Mouse (Mus musculus) neural tube, embryonic 11.5 days (tissue): Measurements from ENCODE around the gene Ccr2. TPM values are rescaled to one million over a fixed set of nuclear protein-coding genes. Genes with fewer than 3 reads are reported as not detected.
"Not testable (repeated sequence)": the region's sequence is repeated elsewhere in the genome, so short reads cannot be mapped to it uniquely, and the experiment has no call there.

Source experiments
- ATAC-seq: fragments of 200-750 bp; cut with Nextera tagmentation; 2 replicates; pipeline ENCODE4 v1.8.0; 2017; ENCODE audit warnings: moderate number of reproducible peaks, mild to moderate bottlenecking, moderate TSS enrichment, moderate library complexity; ENCODE audit not compliant: insufficient read depth, low FRiP score, low TSS enrichment
- DNase-seq: peaks from one replicate; pipeline ENCODE4 v3.0.0-alpha.2; 2015; ENCODE audit warnings: low spot score
- H3K27ac ChIP-seq: fragments of 300-500 bp; sonication (generic); 2 replicates; pipeline ENCODE4 v1.5.1; 2014; ENCODE audit warnings: low read depth, mild to moderate bottlenecking, low read length
- H3K27me3 ChIP-seq: fragments of 300-500 bp; sonication (generic); 2 replicates; pipeline ENCODE4 v1.6.1; 2014; ENCODE audit warnings: mild to moderate bottlenecking, low read length, mixed read lengths; ENCODE audit not compliant: control insufficient read depth, insufficient read depth
- H3K36me3 ChIP-seq: fragments of 300-500 bp; sonication (generic); 2 replicates; pipeline ENCODE4 v1.6.1; 2014; ENCODE audit warnings: mild to moderate bottlenecking, low read length, moderate library complexity, mixed read lengths; ENCODE audit not compliant: control insufficient read depth, insufficient read depth
- H3K4me1 ChIP-seq: fragments of 300-500 bp; sonication (generic); 2 replicates; pipeline ENCODE4 v1.6.1; 2014; ENCODE audit warnings: low read length, mixed read lengths; ENCODE audit not compliant: control insufficient read depth, insufficient read depth
- H3K4me2 ChIP-seq: fragments of 300-500 bp; sonication (generic); 2 replicates; pipeline ENCODE4 v1.6.1; 2014; ENCODE audit warnings: low read depth, mild to moderate bottlenecking, moderate library complexity
- H3K4me3 ChIP-seq: fragments of 300-500 bp; sonication (generic); 2 replicates; pipeline ENCODE4 v1.5.1; 2014; ENCODE audit warnings: low read depth, low read length
- H3K9ac ChIP-seq: fragments of 300-500 bp; sonication (generic); 2 replicates; pipeline ENCODE4 v1.6.1; 2014; ENCODE audit warnings: mild to moderate bottlenecking, low read length
- H3K9me3 ChIP-seq: fragments of 300-500 bp; sonication (generic); 2 replicates; pipeline ENCODE4 v1.6.1; 2016; ENCODE audit warnings: low read length; ENCODE audit not compliant: control insufficient read depth
- WGBS: fragments of 180-500 bp; shearing (Covaris S2); extraction: QIAGEN DNeasy Blood & Tissue Kit; methylation state at CpG from one replicate; pipeline ENCODE4 v1.1.7; 2014; 5-methylcytosine and 5-hydroxymethylcytosine counted together
- polyA plus RNA-seq: library from polyadenylated mRNA; unstranded; fragments of >200 nt; fragmentation: Nextera tagmentation; extraction: Ambion mirVana; gene quantifications from 2 replicates; pipeline ENCODE4 v1.2.1, GENCODE M21; 2014

Gene Ccr2
- polyA plus RNA-seq: 0.27 and 0.77 TPM in 2 replicates

GRCm38 (mm10) chr9:124101723-124102122, at the start of gene Ccr2:
Ccr2 (plus strand) TSS chr9:124101950.
- Histone ChIP-seq H3K9me3 (no peaks in the 10 kb centered on the region), H3K36me3 (no peaks in the 10 kb centered on the region), H3K4me2 (no peak within 1 kb of the TSS), H3K27me3 (no peaks in the 10 kb centered on the region), H3K4me1 (no peaks in the 10 kb centered on the region), H3K27ac (no peak within 1 kb of the TSS), H3K9ac (no peak within 1 kb of the TSS), H3K4me3 (no peak within 1 kb of the TSS)
- DNase-seq (no peak), ATAC-seq (no peak)
- 87% methylated on average over 4 of the region's 4 CpGs for WGBS

DNA sequence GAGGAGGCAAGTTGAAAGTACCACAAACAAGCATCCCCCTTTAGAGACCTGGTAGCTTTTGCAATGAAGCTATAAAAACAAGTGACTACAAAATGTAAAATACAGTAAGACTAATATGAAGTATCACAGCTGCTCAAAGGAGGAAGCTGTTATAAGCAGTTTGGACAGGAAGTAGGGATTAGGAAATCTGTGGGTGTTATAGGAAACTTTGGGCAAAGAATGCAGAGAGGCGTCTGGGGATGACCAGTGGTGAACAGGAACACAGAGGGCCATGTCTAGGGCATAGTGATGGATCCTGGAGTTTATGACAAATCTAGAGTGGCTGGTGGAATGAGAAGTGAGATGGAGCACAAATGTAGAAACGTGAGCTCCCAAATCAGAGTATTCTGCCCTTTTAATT, 48.2 kb upstream of the Ccr2 start:
- Histone ChIP-seq H3K9ac (no peak overlapping the region), H3K4me2 (no peak overlapping the region), H3K36me3 (no peaks in the 10 kb centered on the region), H3K27ac (no peak overlapping the region), H3K4me1 (no peaks in the 10 kb centered on the region), H3K27me3 (no peaks in the 10 kb centered on the region), H3K4me3 (no peak overlapping the region), H3K9me3 (no peaks in the 10 kb centered on the region)
- DNase-seq (no peak), ATAC-seq (no peak)
- 75% methylated on average over 2 of the region's 2 CpGs for WGBS

DNA sequence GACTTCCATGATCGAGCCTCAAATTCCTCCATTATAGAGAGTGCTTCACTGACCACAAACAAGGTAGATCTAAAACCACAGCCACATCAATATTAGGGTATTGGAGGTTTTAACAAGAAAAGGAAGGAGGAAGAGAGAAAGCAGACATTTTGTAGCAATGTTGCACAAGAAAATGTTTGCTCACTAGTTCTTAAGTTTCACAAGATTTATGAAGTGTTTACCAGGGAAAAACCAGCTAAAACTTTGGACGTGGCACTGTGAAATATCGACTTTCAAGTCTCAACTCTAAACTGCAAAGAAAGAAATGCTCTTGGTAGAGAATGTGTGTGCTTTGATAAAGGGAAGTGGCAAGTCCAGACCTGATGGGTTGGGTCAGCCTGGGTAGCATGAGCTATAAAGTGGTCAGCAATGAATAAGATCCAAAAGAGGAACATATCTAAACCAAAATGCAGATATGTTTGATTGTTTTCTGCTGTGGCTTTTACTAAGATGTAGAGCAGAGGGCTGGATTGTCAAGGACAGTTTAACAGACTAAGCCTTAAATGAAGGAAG, 45.5 kb upstream of the Ccr2 start:
- Histone ChIP-seq H3K4me3 (no peak overlapping the region), H3K27ac (no peak overlapping the region), H3K4me2 (no peak overlapping the region), H3K27me3 (no peaks in the 10 kb centered on the region), H3K36me3 (no peaks in the 10 kb centered on the region), H3K4me1 (no peaks in the 10 kb centered on the region), H3K9me3 (no peaks in the 10 kb centered on the region), H3K9ac (no peak overlapping the region)
- 79% methylated on average over 3 of the region's 3 CpGs for WGBS
- no peak for DNase-seq
- ATAC-seq: no peak

DNA sequence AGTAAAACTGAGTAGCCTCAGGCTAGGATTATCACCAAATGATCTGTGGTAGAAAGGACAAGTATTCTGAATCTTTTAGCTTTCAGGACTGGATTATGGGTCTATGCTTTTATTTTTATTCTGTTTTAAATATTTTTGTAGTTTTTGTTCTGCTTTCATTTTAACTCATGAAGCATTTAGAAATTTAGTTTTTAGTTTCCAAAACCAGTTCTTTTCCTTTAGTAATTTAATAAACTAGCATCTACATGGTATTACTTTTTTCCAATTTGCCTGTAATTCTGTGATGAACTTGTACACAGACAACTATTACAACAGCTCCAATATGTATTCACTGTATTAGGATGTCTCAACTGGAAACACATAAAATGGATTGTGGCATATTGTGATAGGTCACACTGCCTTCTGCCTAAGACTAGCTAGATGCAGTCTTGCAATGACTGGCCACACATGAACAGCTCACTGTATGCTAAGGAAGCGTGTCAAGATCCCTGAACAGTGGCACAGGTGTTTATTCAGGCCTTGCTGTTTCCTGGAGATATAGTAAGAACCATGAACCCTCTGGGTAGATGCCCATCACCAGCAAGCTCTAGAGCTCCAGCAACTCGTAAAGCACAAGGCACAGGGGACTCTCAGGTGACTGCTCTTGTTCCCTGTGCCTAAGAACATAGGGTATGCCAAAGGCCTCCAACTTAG, 41.9 kb upstream of the Ccr2 start:
- WGBS: 78% methylated on average over 2 of the region's 2 CpGs
- no peak overlapping the region for H3K4me2 ChIP-seq
- no peak overlapping the region for H3K4me3 ChIP-seq
- ATAC-seq (no peak), DNase-seq (no peak)
- no peak overlapping the region for H3K27ac ChIP-seq
- no peaks in the 10 kb centered on the region for H3K9me3 ChIP-seq
- H3K27me3 ChIP-seq: no peaks in the 10 kb centered on the region
- no peaks in the 10 kb centered on the region for H3K4me1 ChIP-seq
- H3K36me3 ChIP-seq: no peaks in the 10 kb centered on the region
- no peak overlapping the region for H3K9ac ChIP-seq

- H3K36me3 ChIP-seq, H3K4me2 ChIP-seq, H3K9ac ChIP-seq, H3K4me1 ChIP-seq, ATAC-seq, H3K27me3 ChIP-seq, DNase-seq, H3K27ac ChIP-seq, H3K4me3 ChIP-seq, H3K9me3 ChIP-seq: not testable (repeated sequence)
- WGBS: 61% methylated on average over 3 of the region's 3 CpGs
Observed at GRCm38 (mm10) chr9:124061474-124062432, 40.0 kb upstream of the Ccr2 start.

- H3K9ac ChIP-seq: no peak overlapping the region
- no peak for ATAC-seq
Observed at GRCm38 (mm10) chr9:124066572-124067103, 35.1 kb upstream of the Ccr2 start.

DNA sequence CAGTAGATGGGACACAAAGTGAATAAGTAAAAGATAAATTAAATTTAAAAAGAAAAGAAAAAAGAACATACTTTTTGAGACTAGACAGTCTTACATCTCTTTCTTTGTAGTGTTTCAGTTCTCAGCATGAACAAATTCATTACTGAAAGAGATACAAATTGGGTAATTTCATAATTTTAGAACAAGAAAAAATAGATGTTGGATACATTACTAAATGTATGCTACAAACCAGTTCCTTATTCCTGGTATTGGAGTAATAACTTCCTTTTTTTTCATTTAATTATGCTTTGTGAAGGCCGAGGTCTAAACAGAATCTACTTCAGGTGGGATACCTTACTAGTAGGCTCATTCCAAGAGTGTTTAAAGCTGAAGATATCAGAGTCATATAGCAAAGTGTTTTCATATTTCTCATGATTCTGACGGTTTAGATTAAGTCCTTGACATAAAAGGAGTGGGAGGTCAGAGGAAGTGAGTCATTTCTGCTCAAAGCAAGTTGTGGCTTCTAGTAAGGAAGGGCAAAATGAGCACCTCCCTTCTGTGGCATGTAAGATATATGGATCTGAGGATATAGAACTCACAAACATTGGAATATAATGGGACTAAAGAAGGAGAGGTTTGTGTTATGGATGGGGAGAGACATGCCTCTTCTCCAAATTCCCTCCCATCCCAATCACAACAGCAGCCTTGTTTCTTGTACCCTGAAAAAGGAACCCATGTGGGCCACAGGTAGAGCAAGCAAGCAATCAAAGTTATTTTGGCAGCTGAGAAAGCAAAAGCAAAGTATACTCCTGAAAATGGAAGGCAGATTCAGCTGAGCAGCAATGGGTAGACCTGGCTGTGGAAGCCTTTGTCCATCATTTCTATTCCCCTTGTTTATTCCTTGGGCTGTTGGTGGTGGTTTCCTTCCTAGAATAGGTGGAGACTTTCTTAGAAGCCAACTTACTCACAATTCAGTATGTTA, 33.4 kb upstream of the Ccr2 start:
- no peak overlapping the region for H3K27ac ChIP-seq
- DNase-seq (no peak), ATAC-seq (no peak)
- H3K9ac ChIP-seq: no peak overlapping the region
- 64% methylated on average over 2 of the region's 2 CpGs for WGBS
- H3K9me3 ChIP-seq: no peaks in the 10 kb centered on the region
- no peaks in the 10 kb centered on the region for H3K4me1 ChIP-seq
- H3K4me3 ChIP-seq: no peak overlapping the region
- no peak overlapping the region for H3K4me2 ChIP-seq
- H3K27me3 ChIP-seq: no peaks in the 10 kb centered on the region
- H3K36me3 ChIP-seq: no peaks in the 10 kb centered on the region

More at GRCm38 (mm10) chr9:124066572-124067103, 35.1 kb upstream of the Ccr2 start:
- Histone ChIP-seq H3K27ac (no peak overlapping the region), H3K9me3 (no peaks in the 10 kb centered on the region), H3K4me3 (no peak overlapping the region), H3K4me2 (no peak overlapping the region), H3K4me1 (no peaks in the 10 kb centered on the region), H3K27me3 (no peaks in the 10 kb centered on the region), H3K36me3 (no peaks in the 10 kb centered on the region)
- no peak for DNase-seq

- Histone ChIP-seq H3K4me3 (no peak overlapping the region), H3K4me1 (no peaks in the 10 kb centered on the region), H3K36me3 (no peaks in the 10 kb centered on the region), H3K9ac (no peak overlapping the region), H3K27ac (no peak overlapping the region), H3K9me3 (no peaks in the 10 kb centered on the region), H3K27me3 (no peaks in the 10 kb centered on the region), H3K4me2 (no peak overlapping the region)
- no peak for ATAC-seq
- DNase-seq: no peak
- 81% methylated on average over 1 of the region's 1 CpGs for WGBS
Observed at GRCm38 (mm10) chr9:124071506-124071905, 30.2 kb upstream of the Ccr2 start.
